Mouse (Mus musculus) kidney, adult 2 months (tissue): ENCODE results near the gene Nptxr.

Experiments
- CTCF ChIP-seq: fragments of 200-500 bp; conservative IDR thresholded peaks from 2 replicates; pipeline ENCODE4 v1.5.1; 2011; ENCODE audit warnings: low read depth, mild to moderate bottlenecking, control low read depth, low read length, moderate library complexity, mixed read lengths; ENCODE audit not compliant: insufficient read depth, insufficient read length
- POLR2A ChIP-seq: fragments of 200-500 bp; IDR thresholded peaks from one replicate; pipeline ENCODE4 v1.6.1; 2011; ENCODE audit warnings: low read depth, low read length, control low read depth

DNA sequence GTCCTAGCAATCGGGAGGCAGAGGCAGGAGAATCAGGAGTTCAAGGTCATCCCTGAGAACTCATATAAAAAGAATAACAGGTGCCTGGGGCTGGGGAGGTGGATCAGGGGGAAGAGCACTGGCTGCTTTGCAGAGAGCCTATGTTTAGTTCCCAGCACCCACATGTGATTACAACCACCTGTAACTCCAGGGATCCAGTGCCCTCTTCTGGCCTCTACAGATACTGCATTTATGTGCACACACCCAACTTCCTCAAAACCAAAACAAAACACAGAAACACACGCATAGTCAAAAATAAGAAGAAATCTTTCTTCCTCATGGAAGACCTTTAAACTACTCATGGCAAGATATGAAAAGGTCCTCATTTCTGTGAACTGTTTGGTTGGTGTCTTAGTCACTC is 45.6 kb upstream of the Nptxr start:
- TF ChIP-seq CTCF (no peak), POLR2A (no peak)
